Mouse (Mus musculus) ES-Bruce4 (cell line): ENCODE measurements at regions not wholly inside any gene's neighbourhood (a gene's known extent, or its start where the extent isn't known, plus 50 kb on each side); places are given as distances from the start of the nearest gene placed in this dataset.

Experiments used
- CTCF ChIP-seq: IDR thresholded peaks from one replicate; pipeline ENCODE4 v1.8.1; 2011; ENCODE audit warnings: low read depth, low read length
- EP300 ChIP-seq: IDR thresholded peaks from 2 replicates; pipeline ENCODE4 v1.6.1; 2011; ENCODE audit warnings: low read depth, low read length; ENCODE audit not compliant: insufficient read depth
- POLR2A ChIP-seq: IDR thresholded peaks from one replicate; pipeline ENCODE4 v1.8.1; 2011; ENCODE audit warnings: low read length; ENCODE audit not compliant: insufficient read depth

DNA sequence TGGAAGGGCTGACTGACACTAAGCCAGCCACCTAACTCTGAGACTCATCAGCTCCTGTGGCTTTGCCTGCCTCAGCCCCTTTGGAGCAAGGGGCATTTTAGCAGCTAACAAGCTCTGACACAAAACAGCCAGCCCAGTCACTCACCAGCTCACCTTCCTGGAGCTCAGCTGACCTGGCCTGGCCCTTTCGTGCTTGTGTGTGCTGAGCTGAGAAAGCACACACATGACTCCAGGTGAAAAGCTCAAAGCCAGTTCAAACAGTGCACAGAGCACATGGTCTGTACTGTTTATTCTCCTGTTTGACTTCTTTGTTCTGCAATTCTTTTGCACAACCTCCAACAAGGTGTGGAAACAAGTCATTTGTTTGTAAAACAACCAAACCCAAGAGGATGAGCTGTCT is 330.8 kb upstream of the Dynlrb2 start:
- no peak for TF ChIP-seq POLR2A
- TF ChIP-seq CTCF, result no peak
- TF ChIP-seq EP300, result no peak
